Mouse (Mus musculus): ENCODE measurements around the gene Fam13c. TPM values are rescaled to one million over a fixed set of nuclear protein-coding genes. Genes with fewer than 3 reads are reported as not detected.

Gene Fam13c
- polyA plus RNA-seq (2017; shearing (Covaris generic)): not detected

GRCm38 (mm10) chr10:70439676-70440521, at the start of gene Fam13c:
TSS of gene Fam13c (plus strand) at chr10:70440481.

Other genes starting within 250 kb of the Fam13c start
- 1 to 10 TPM in 1 of 2 experiments, not detected in 1; 2.2 TPM for gene Mrln, start 235.8 kb upstream of the Fam13c start, polyA plus RNA-seq (2017; shearing (Covaris generic))
- 1 to 10 TPM in 1 of 2 experiments, not detected in 1; 2.1 TPM for gene Slc16a9, start 195.4 kb upstream of the Fam13c start, polyA plus RNA-seq (2017; shearing (Covaris generic))
- gene Phyhipl, start 215.5 kb downstream of the Fam13c start, polyA plus RNA-seq (2017; shearing (Covaris generic)): under 1 TPM; 0.10 to 0.69 TPM